Mouse (Mus musculus): ENCODE measurements around the gene Nupl2. TPM values are rescaled to one million over a fixed set of nuclear protein-coding genes. Genes with fewer than 3 reads are reported as not detected.

Nupl2 gene
- polyA plus RNA-seq (2017; shearing (Covaris generic)), result 1 to 10 TPM; 3.8 to 7.1 TPM

- ATAC-seq, result peak; percentile 98
Observed at GRCm38 (mm10) chr5:24164789-24165445, at the start of gene Nupl2. Nupl2 (plus strand) TSS chr5:24164963.

- ATAC-seq, result no peak
Observed at GRCm38 (mm10) chr5:24122221-24122620, 42.5 kb upstream of the Nupl2 start.

- no peak for ATAC-seq
Observed at GRCm38 (mm10) chr5:24124175-24124574, 40.6 kb upstream of the Nupl2 start.

GRCm38 (mm10) chr5:24124579-24125276, 40.0 kb upstream of the Nupl2 start:
- no peak for ATAC-seq

- no peak for ATAC-seq
Observed at GRCm38 (mm10) chr5:24125910-24126636, 38.7 kb upstream of the Nupl2 start.

GRCm38 (mm10) chr5:24126967-24127366, 37.8 kb upstream of the Nupl2 start:
- no peak for ATAC-seq

- no peak for ATAC-seq
Observed at GRCm38 (mm10) chr5:24146964-24147363, 17.8 kb upstream of the Nupl2 start.

- no peak for ATAC-seq
Observed at GRCm38 (mm10) chr5:24152199-24152598, 12.6 kb upstream of the Nupl2 start.

- no peak for ATAC-seq
Observed at GRCm38 (mm10) chr5:24156774-24157173, 8.0 kb upstream of the Nupl2 start.

- no peak for ATAC-seq
Observed at GRCm38 (mm10) chr5:24167263-24167662, 2.5 kb downstream of the Nupl2 start.

GRCm38 (mm10) chr5:24169881-24170280, 5.1 kb downstream of the Nupl2 start:
- ATAC-seq, result no peak

GRCm38 (mm10) chr5:24172092-24172491, 7.3 kb downstream of the Nupl2 start:
- ATAC-seq, result no peak

GRCm38 (mm10) chr5:24181514-24182295, 16.9 kb downstream of the Nupl2 start:
- no peak for ATAC-seq

- no peak for ATAC-seq
Observed at GRCm38 (mm10) chr5:24182296-24182734, 17.6 kb downstream of the Nupl2 start.

- no peak for ATAC-seq
Observed at GRCm38 (mm10) chr5:24183096-24183495, 18.3 kb downstream of the Nupl2 start.

- ATAC-seq, result no peak
Observed at GRCm38 (mm10) chr5:24184011-24184410, 19.2 kb downstream of the Nupl2 start.

GRCm38 (mm10) chr5:24188476-24188875, 23.7 kb downstream of the Nupl2 start:
- no peak for ATAC-seq

GRCm38 (mm10) chr5:24191821-24192220, 27.1 kb downstream of the Nupl2 start:
- ATAC-seq, result no peak

GRCm38 (mm10) chr5:24201006-24201405, 36.2 kb downstream of the Nupl2 start:
- ATAC-seq, result no peak

- no peak for ATAC-seq
Observed at GRCm38 (mm10) chr5:24202492-24202891, 37.7 kb downstream of the Nupl2 start.

- ATAC-seq, result no peak
Observed at GRCm38 (mm10) chr5:24203266-24203665, 38.5 kb downstream of the Nupl2 start.

GRCm38 (mm10) chr5:24207965-24208364, 43.2 kb downstream of the Nupl2 start:
- ATAC-seq, result no peak

- ATAC-seq, result no peak
Observed at GRCm38 (mm10) chr5:24208505-24208904, 43.7 kb downstream of the Nupl2 start.
